Mouse (Mus musculus) frontal cortex, postnatal 10 days (tissue): ENCODE data around the gene Frs2.
A peak's percentile ranks its signal among the peaks of the same experiment; 100 is the strongest.

Source experiments
- DNase-seq, 2 experiments: peaks; one replicate each; pipeline ENCODE4 v3.0.0; 2022; ENCODE audit warnings: low spot score in 2 of 2, mixed read lengths in 1 of 2

The Frs2 gene

GRCm38 (mm10) chr10:117148361-117149003 is at the start of gene Frs2:
Gene Frs2 (minus strand): TSS chr10:117148534.
- peak; percentile 91 to 93 for DNase-seq

DNA sequence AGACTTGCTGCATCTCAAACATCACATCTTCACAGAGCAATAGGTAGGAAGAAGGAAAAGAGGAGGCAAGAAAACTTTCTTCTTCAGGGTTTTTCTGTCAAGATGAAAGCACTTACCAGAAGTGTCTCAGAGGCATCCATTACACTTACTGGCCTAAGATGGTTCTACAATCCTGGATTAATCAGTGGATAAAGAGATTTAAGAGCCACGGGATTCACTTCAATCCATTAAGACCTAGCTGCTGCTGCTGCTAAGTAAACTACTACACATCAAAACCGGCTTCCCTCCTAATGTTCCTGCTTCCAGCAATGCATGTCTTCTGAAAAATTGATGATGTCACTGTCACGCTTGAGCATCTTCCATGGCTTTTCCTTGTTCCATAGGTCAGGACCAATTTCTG is 48.4 kb upstream of the Frs2 start:
- no peak for DNase-seq

GRCm38 (mm10) chr10:117195748-117196147 is 47.4 kb upstream of the Frs2 start:
- DNase-seq: no peak

DNA sequence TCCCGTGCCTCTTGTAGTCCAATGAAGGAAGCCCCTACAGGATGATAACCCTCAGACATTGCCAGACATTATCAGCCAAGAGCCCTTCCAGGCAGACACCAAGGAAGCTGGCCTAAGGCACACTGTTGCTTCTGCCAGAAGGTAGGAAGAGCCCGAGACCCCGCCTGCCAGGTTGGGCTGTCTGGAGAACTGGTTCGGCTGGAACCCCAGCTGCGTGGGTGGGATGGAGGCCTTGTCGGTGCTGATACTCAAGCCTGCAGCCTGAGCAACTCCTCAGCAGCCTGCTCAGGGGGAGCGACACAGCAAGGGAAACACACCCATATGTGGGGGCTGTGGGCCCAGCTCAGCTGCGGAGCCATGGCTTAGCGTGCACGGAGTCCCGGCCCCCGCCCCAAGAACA is 46.7 kb upstream of the Frs2 start:
- DNase-seq: no peak

DNA sequence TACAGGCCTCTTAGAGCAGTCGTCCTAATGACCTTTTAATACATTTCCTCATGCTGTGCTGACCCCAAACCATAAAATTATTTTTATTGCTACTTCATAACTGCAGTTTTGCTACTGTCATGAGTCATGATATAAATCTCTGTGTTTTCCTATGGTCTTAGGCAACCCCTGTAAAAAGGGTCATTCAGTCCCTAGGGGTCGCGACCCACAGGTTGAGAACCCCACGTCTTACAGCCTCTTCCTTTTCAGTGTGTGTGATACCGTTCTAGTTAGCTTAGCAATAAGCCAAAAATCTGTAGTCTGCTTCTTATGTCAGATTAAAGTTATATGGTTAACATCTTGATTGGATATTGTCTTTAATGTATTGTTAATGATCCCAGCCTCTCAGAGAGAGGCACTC is 45.0 kb upstream of the Frs2 start:
- no peak for DNase-seq

GRCm38 (mm10) chr10:117185399-117186089 is 37.2 kb upstream of the Frs2 start:
- no peak for DNase-seq

- no peak for DNase-seq
Measured at GRCm38 (mm10) chr10:117181098-117181497, 32.8 kb upstream of the Frs2 start.

GRCm38 (mm10) chr10:117174645-117175044 is 26.3 kb upstream of the Frs2 start:
- DNase-seq: no peak

DNA sequence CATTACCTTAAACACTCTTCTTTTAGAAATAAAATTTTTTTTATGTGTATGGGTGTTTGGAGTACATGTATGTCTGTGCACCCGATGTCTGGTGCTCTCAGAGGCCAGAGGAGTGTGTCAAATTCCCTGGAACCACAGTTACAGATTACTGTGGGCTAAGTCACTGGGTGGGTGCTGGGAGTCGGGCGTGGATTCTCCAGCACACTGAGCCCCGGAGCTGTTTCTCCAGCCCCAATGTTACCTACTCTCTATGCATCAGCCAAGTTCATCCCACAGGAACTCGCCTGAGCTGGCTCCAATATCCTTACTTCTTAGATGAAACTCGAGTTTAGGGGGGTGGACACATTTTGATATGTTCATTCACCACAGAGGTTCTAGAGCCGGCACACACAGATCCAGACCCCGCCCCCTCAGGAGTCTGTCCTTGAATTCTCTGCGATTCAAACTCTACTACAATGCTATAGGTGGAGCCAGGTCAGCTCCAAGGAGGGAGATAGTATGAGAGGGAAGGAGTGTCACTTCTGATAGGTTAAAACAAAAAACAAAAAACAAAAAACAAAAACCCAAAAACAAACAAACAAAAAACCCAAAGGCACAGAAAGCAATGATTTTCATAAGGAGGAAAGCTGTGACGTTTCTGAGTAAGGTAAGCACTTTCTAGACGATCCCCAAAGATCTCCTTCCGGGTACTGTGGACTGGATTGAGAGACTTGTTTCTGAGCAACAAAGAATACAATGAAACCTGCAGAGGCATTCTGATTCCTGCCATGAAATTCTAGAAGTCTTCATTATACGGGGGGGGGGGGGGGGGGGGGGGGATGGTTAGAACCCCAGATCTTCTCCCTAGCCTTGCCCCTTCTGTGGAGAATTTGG is 25.5 kb upstream of the Frs2 start:
- no peak for DNase-seq

- no peak for DNase-seq
Measured at GRCm38 (mm10) chr10:117173111-117173510, 24.8 kb upstream of the Frs2 start.

- no peak for DNase-seq
Measured at GRCm38 (mm10) chr10:117172069-117172468, 23.7 kb upstream of the Frs2 start.

- no peak for DNase-seq
Measured at GRCm38 (mm10) chr10:117166785-117167425, 18.6 kb upstream of the Frs2 start.

GRCm38 (mm10) chr10:117162662-117163061 is 14.3 kb upstream of the Frs2 start:
- no peak for DNase-seq

- DNase-seq: no peak
Measured at GRCm38 (mm10) chr10:117160099-117160498, 11.8 kb upstream of the Frs2 start.

DNA sequence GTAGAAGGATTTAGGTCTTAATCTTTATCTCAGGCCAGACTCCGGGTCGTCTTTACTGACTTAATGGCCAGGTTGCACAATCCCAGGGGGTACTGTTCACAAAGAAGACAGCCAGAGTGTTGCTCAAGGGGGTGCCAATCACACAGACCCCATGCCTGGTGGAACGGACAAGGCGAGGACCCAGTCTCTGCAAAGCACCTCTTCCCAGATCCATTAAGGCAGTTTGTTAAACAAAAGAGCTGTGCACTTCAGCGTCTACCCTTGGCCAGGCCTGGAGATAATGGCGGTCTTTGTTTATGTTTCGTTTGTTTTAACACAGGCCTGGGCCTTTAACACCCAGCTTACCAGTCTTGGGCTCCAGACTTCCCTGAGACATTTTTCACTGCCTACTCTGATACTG is 3.9 kb upstream of the Frs2 start:
- no peak for DNase-seq

DNA sequence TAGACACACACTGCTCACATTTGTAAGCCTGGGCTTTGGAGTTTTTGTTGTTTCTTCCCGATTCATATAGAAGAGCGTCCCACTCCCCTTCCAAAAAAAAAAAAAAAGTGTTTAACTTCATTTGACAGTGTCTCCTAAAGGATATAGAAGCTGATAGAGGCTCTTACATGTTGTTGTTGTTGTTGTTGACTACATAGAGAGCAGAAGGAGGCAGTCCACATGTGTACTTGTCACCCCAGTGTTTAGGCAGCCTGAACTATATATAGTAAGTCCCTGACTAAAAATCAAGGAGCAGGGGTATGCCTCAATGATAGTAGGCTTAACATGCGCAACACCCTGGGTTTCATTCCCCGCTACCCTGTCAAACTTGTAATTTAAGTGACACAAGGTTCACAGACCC is 3.3 kb upstream of the Frs2 start:
- DNase-seq: no peak

DNA sequence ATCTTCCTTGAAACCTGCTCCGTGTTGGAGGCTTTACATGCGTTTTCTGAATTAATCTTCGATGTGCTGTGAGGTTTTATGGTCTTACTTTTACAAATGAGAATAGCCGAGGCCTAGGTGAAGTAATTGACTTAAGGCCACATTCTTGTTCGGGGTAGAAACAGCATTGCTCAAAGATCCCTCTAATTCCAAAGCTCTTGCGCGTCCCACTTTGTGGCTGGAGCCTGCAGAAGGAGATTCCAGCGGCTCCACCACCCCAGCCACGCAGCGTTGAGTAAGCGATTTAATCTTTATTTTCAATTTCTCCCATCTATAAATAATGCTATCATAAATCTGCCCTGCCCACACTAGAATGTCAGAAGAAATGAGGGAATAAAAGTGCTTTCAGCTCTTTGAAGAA is 2.9 kb upstream of the Frs2 start:
- DNase-seq: no peak

DNA sequence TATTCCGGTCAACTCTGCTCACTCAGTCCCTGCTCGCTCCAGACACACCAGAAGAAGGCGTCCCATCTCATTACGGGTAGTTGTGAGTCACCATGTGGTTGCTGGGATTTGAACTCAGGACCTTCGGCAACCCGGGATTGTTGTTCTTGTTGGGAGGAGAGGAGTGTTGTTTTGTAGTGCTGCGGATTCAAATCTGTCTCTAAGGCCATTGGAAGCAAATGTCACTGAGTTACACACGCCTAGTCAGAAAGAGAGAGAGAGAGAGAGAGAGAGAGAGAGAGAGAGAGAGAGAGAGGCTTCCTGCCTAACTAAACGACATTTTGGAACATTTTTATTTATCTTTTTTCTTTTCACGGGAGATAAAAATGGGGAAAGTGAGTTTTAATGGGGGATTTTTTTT is 2.4 kb upstream of the Frs2 start:
- DNase-seq: no peak

DNA sequence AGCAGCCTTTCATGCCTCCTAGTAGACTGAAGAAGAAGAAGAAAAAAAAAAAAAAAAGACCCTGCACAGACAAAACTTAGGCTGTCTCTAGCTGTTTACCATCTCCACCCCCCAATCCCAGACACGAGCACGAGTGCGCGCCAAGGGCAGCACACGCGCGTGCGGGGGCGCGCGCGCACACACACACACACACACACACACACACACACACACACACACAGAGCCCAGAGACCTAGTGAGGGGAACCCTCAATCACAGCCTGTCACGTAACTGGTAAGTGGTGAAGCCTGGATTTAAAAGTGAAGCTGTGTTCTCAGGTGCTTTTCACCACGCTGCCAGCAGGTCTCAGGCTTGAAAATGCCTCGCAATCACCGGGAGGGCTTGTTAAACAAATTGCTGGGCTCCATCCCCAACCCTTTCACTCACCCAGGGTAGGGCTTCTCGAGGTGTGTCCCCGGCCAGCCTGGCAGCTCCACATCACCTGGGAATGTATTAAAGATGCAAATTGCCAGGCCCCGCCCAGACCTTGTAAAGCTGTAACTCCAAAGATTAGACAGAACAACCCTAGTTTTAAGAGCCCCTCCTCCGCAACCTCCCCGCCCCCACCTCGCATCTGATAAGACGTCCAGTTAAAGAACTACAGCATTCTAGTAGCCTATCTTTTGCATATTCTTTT is 1.7 kb upstream of the Frs2 start:
- DNase-seq: no peak

DNA sequence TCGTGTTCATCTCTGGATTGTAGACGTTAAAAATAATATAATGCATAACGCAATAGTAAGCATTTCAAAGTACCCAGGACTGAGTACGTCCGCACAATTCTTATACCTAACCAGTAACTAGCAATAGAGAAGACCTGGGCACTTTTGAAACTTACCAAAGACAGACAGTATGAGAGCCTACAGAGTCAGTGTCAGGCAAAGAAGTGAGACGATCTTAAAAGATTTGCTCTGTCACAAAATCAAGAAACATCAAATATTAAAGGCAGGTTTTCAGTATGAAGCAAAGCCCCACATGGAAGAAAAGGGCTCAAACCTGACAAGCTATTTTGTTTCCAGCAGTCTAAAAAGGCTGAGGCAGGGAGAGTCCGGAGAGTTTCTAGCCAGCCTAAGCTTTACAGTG is 907 bp upstream of the Frs2 start:
- DNase-seq: no peak

- DNase-seq: peak; percentile 13 to 30
Measured at GRCm38 (mm10) chr10:117147463-117148360, 622 bp downstream of the Frs2 start.
